ENCODE assay signal across 7 mouse cellular contexts in the genomic region with DNA sequence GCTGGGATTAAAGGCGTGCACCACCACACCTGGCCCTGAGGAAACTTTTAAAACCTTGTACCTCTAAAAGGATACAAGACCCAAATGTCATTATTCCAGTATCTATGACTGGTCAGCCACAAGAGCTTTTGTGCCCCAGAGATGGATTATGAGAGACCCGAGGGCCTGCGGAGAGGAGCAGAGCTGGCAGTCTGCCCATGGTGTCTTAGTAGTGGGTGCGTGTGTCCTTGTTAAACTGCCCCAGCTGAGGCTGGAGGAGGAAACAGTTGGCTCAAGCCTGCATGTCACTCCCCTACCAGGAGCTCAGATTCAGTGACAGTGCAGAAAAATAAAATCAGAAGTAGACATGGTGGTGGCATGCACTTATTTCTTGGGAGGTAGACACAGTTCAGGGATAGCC.
"Had no signal": no experiment of that assay in that cellular context is flagged by ENCODE, and none has a peak within 500 bp of the region (broad histone marks: within the 10 kb centered on the region; RNA-seq: fewer than 3 reads in every experiment).

No protein-coding gene starts in this region.

- DNase-seq: kidney, adult 2 months; kidney, postnatal 14 days; lung, postnatal 36 days; midbrain, embryonic 14.5 days; right cerebral cortex, postnatal 4 days; spleen, adult 18-20 months; thymus, postnatal 4 days had no signal
